Mouse (Mus musculus) spleen, adult 12 weeks (tissue): Measurements from ENCODE around the gene Chn2.

ENCODE experiments used
- DNase-seq: peaks from one replicate; pipeline ENCODE4 v3.0.0; 2022; ENCODE audit warnings: low spot score

The Chn2 gene

GRCm38 (mm10) chr6:54043536-54043935 is 4.2 kb downstream of the Chn2 start:
- DNase-seq = no peak

GRCm38 (mm10) chr6:54045748-54046721 is 6.7 kb downstream of the Chn2 start:
- DNase-seq = no peak

- DNase-seq = no peak
Measured at GRCm38 (mm10) chr6:54046884-54047747, 7.8 kb downstream of the Chn2 start.

- DNase-seq = no peak
Measured at GRCm38 (mm10) chr6:54048768-54049167, 9.4 kb downstream of the Chn2 start.

- DNase-seq = no peak
Measured at GRCm38 (mm10) chr6:54051173-54051572, 11.8 kb downstream of the Chn2 start.

- DNase-seq = no peak
Measured at GRCm38 (mm10) chr6:54052124-54052523, 12.8 kb downstream of the Chn2 start.

- DNase-seq = no peak
Measured at GRCm38 (mm10) chr6:54052666-54053065, 13.3 kb downstream of the Chn2 start.

- DNase-seq = no peak
Measured at GRCm38 (mm10) chr6:54053316-54053715, 14.0 kb downstream of the Chn2 start.

GRCm38 (mm10) chr6:54055387-54055786 is 16.0 kb downstream of the Chn2 start:
- DNase-seq = no peak

- DNase-seq = no peak
Measured at GRCm38 (mm10) chr6:54056548-54057532, 17.5 kb downstream of the Chn2 start.

GRCm38 (mm10) chr6:54057661-54058060 is 18.3 kb downstream of the Chn2 start:
- DNase-seq = no peak

- no peak for DNase-seq
Measured at GRCm38 (mm10) chr6:54058837-54059236, 19.5 kb downstream of the Chn2 start.

GRCm38 (mm10) chr6:54060258-54060657 is 20.9 kb downstream of the Chn2 start:
- no peak for DNase-seq

GRCm38 (mm10) chr6:54061375-54061774 is 22.0 kb downstream of the Chn2 start:
- no peak for DNase-seq

GRCm38 (mm10) chr6:54063878-54064277 is 24.5 kb downstream of the Chn2 start:
- DNase-seq = no peak

- DNase-seq = no peak
Measured at GRCm38 (mm10) chr6:54067380-54067779, 28.0 kb downstream of the Chn2 start.

GRCm38 (mm10) chr6:54068882-54069281 is 29.5 kb downstream of the Chn2 start:
- DNase-seq = no peak

GRCm38 (mm10) chr6:54070736-54071135 is 31.4 kb downstream of the Chn2 start:
- no peak for DNase-seq

- DNase-seq = no peak
Measured at GRCm38 (mm10) chr6:54071478-54071877, 32.1 kb downstream of the Chn2 start.

- no peak for DNase-seq
Measured at GRCm38 (mm10) chr6:54074454-54074853, 35.1 kb downstream of the Chn2 start.

GRCm38 (mm10) chr6:54075419-54075818 is 36.1 kb downstream of the Chn2 start:
- no peak for DNase-seq

GRCm38 (mm10) chr6:54076625-54077024 is 37.3 kb downstream of the Chn2 start:
- DNase-seq = no peak
